Mouse (Mus musculus) Muller cell, postnatal 12 days (primary cell): ENCODE results near the gene Lce1h.

Experiments
- DNase-seq: peaks from one replicate; pipeline ENCODE4 v3.0.0-alpha.2; 2015; ENCODE audit errors: inconsistent ontology term

The Lce1h gene

DNA sequence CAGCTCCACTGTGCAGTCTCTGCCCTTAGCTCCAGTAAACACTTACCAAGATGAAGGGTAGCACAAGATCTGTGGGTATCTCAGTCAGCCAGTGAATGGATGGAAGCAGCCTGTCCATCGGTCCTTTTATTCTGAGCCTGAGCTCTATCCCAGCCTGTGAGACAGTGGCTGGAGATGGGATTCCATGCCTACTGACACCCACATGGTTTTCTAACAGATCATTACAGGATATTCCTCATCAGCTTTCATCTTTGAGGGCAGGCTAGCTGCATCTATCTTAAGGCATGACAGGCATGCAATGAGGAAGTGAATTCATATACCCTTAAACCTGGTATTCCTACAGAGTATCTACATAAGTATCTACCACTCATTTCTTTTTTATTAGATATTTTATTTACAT, at the start of gene Lce1h:
Gene Lce1h, minus strand, starts transcription at position 101 of the 400 bp plus-strand sequence.
- no peak for DNase-seq

DNA sequence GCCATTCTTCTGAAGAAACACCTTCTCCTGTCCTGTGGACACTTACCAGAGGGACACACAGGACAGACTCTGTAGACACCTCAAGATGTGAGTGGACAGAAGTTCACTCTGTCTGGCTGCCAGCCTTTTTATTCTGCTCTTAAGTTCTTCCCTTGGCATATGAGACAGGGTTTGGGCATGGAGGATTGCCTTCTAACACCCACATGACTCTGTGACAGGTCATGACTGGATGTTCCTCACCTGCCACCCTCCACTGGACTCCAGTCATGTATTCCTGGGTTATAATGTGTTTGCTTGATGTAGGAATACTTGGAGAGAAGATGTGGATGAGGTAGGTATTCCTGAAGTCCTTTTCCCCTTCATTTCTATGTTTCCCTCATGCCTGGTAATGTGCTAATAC, 42.9 kb upstream of the Lce1h start, which contains the start of gene Lce1k:
Gene Lce1k, minus strand, starts transcription at position 101 of the 400 bp plus-strand sequence.
- no peak for DNase-seq

DNA sequence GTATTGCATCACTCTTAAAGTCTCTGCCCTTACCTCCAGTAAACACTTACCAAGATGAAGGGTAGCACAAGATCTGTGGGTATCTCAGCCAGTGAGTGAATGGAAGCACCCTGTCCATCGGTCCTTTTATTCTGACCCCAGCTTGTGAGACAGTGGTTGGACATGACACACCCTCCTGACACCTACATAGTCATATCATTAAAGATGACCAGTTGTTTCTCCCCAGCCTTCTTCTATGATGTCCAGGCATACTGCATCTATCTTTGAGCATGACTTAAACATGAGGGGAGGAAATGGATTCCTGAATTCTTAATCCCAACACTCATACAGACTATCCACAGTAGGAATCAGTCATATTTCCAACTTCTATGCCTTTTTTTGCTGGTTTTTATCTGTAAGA, 25.5 kb upstream of the Lce1h start, which contains the start of gene Lce1j:
Gene Lce1j, minus strand, starts transcription at position 101 of the 400 bp plus-strand sequence.
- no peak for DNase-seq

DNA sequence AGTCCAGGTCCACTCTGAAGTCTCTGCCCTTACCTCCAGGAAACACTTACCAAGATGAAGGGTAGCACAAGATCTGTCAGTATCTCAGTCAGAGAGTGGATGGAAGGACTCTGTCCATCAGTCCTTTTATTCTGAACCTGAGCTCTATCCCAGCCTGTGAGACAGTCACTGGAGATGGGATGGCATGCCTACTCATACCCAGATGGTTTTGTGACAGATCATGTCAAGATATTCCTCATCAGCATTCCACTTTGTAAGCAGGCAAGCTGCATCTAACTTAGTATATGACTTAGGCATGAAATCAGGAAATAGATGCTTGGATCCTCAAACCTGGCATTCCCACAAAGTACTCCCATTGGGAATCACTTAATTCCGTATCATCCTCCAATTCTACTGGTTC, 13.9 kb upstream of the Lce1h start, which contains the start of gene Lce1i:
Gene Lce1i, minus strand, starts transcription at position 101 of the 400 bp plus-strand sequence.
- no peak for DNase-seq

DNA sequence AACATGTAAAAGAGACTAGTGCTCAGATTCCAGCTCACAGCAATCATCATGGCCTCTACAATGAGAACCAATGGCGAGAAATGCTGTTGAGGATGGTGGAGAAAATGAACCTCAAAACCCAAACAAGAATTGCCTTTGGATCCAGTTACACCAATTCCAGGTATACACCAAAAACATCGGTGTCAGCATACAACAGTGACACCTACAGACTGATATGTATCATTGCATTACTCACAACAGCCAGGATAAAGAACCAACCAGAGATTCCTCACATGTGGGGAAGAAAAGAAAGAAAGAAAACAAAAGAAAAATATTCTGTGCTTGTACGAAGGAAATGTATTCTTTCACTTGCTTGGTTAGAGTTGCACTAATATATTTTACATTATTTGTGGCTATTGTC, 6.7 kb upstream of the Lce1h start:
- no peak for DNase-seq

DNA sequence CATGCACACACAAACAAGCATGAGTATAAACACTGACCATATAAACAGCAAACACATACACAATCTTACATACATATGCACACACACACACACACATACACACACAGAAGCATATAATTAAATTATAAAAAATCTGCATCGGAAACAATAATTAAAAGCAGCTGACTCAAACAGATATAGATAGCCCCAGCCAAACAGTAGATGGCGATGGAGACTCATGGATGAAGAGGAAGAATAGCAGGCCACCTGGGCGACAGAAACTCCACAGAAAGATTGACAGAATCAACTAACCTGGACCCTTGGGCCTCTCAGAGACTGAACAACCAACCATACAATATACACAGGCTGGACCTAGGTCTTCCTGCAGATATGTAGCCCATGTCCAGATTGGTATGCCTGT, 11.7 kb downstream of the Lce1h start:
- DNase-seq: no peak

DNA sequence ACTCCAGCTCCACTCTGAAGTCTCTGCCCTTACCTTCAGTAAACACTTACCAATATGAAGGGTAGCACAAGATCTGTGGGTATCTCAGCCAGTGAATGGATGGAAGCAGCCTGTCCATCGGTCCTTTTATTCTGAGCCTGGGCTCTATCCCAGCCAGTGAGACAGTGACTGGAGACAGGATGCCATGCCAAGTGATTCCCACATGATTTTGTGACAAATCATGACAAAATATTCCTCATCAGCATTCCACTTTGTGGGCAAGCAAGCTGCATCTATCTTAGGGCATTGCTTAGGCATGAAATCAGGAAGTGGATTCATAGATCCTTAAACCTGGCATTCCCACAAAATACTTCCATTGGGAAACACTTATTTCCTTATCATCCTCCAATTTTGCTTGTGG, 12.6 kb downstream of the Lce1h start, which contains the start of gene Lce1g:
Gene Lce1g, minus strand, starts transcription at position 101 of the 400 bp plus-strand sequence.
- peak; percentile 26 for DNase-seq

DNA sequence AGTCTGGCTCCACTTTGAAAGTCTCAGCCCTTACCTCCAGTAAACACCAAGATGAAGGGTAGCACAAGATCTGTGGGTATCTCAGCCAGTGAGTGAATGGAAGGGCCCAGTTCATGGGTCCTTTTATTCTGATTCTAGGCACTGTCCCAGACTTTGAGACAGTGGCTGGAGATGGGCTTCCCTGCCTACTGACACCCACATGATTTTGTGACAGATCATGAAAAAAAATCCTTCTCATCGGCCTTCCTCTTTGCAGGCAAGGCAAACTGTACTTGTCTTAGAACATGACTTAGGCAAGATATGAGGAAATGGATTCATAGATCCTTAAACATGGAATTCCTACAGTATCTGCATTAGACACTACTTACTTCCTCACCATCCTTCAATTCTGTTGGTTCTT, 25.9 kb downstream of the Lce1h start, which contains the start of gene Gm38119:
Gene Gm38119, minus strand, starts transcription at position 101 of the 400 bp plus-strand sequence.
- DNase-seq: no peak

DNA sequence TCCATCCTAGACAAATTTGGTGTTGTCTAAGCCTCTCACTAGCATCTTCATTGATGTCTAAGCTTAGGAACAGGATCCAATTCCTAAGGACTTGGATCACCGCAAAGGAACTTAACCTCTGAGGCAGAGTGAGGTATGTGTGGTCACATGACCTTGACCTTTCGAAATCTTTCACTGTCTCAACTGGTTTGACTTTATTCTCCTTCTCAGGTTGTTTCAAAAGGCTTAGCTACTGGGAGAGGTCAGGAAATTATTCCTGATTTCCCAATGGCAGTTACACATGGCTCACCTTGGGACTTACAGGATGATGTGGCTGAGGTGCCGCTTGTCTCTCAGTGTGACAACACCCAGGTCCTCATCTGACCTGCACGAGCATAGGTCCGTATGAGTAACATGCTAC, 42.2 kb downstream of the Lce1h start:
- DNase-seq: no peak

DNA sequence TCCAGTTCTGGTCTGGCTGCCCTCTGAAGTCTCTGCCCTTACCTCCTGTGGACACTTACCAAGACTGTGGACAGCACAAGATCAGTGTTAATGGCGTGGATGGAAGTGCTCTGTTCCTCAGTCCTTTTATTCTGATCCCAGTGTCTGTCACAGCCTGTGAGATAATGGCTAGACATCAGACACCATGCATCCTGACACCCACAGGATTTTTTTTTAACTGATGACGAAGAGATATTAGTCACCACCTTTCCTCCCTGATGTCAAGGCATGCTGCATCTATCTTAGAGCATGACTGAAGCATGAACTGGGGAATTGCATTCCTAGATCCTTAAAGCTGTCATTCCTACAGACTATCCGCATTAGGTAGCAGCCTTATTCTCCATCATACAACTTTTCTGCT, 44.6 kb downstream of the Lce1h start, which contains the start of gene Lce1f:
Gene Lce1f, minus strand, starts transcription at position 101 of the 400 bp plus-strand sequence.
- DNase-seq: no peak

DNA sequence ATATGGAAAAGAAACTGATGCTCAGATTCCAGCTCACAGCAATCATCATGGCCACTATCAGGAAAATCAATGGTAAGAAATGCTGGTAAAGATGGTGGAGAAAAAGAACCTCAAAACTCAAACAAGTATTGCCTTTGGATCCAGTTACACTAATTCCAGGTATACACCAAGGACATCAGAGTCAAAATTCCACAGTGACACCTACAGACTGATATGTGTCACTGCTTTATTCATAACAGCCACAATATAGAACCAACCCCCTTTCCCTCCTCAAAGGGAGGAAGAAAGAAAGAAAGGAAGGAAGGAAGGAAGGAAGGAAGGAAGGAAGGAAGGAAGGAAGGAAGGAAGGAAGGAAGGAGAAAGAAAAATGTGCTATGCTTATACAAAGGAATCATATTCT, 49.7 kb downstream of the Lce1h start:
- no peak for DNase-seq
